Mouse (Mus musculus) brown adipose tissue, adult 24 weeks (tissue): ENCODE data around the gene Lrrc7. TPM values are rescaled to one million over a fixed set of nuclear protein-coding genes. Genes with fewer than 3 reads are reported as not detected.

Experiments used
- H3K27ac ChIP-seq: fragments of 200-500 bp; replicated peaks from 2 replicates; pipeline ENCODE4 v1.5.1; 2012; ENCODE audit warnings: low read depth, mild to moderate bottlenecking, low read length
- H3K4me1 ChIP-seq: fragments of 200-500 bp; 2 replicates; pipeline ENCODE4 v1.6.1; 2012; ENCODE audit warnings: low read length, mixed read lengths; ENCODE audit not compliant: control insufficient read depth, insufficient read depth, insufficient read length
- H3K4me3 ChIP-seq: fragments of 200-500 bp; 2 replicates; pipeline ENCODE4 v1.5.1; 2012; ENCODE audit warnings: low read depth, mild to moderate bottlenecking, low read length, moderate library complexity; ENCODE audit not compliant: insufficient read depth
- polyA plus RNA-seq: library from polyadenylated mRNA; stranded (reverse); fragments of >200 nt; gene quantifications from 2 replicates; pipeline ENCODE4 v1.2.4, GENCODE M21; 2012; ENCODE audit not compliant: missing spikeins, insufficient read depth, insufficient read length

Gene Lrrc7
- polyA plus RNA-seq = not detected in 2 replicates

DNA sequence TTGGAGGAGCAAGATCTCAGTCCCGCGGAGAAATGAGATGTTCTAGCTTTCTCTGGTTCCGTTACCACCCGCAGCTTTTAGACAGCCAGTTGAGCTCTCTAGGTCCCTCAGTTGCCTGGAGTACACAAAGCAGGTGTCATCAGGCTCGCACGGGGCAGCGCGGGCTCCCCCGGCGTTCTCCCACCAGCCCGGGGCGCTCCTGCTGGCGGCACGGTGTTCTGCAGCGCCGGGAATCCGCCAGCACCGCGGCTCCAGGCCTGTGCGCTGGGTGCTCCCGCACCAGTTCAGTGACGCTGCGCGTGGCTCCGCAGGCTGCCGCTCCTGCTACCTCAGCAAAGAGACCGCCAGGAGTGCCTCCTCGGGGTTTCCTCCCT, at the start of gene Lrrc7:
Gene Lrrc7, minus strand, starts transcription at position 235 of the 374 bp plus-strand sequence.
- Histone ChIP-seq H3K27ac (no peak within 1 kb of the TSS), H3K4me1 (no peaks in the 10 kb centered on the region), H3K4me3 (no peak within 1 kb of the TSS; the same call in 1 of the 2 replicates)

DNA sequence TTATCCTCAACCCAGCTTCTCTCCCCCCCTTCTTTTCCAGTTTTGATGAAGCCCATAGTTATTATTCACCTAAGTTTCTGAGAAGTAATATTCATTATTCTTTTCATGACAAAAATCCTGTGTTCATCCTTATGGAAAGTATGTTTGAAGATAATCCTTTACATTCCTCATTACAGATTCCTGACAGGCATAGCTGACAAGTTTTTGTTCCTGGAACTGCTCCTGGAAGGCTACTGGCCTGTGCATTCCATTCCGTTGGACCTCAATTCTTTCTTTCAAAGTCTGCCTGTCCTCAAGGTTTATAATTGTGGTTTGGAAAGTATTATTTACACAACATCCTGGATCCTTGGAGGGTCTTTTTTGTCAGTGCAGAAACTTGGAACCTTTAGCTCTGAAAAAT, 45.0 kb upstream of the Lrrc7 start:
- Histone ChIP-seq H3K4me1 (no peaks in the 10 kb centered on the region), H3K4me3 (no peak overlapping the region), H3K27ac (no peak overlapping the region)

DNA sequence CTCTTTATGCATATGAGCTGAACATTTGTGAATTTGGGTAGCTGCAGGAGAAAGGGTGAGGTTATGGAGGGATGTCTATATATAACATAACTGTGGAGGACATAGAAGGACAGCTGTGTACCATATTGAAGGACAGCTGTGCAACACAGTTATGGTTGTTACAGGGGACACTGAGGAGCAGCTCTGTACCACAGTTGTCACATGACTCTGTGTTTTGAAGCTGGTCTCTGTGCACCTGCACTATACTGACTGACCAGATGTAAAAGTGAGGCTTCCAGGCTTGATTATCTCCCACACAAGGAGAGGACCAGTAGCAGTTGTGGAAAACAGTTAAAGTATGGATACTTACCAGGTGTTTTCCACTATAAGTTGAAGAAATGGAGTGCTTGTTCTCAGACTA, 43.3 kb upstream of the Lrrc7 start:
- Histone ChIP-seq H3K4me3 (no peak overlapping the region), H3K4me1 (no peaks in the 10 kb centered on the region), H3K27ac (no peak overlapping the region)

DNA sequence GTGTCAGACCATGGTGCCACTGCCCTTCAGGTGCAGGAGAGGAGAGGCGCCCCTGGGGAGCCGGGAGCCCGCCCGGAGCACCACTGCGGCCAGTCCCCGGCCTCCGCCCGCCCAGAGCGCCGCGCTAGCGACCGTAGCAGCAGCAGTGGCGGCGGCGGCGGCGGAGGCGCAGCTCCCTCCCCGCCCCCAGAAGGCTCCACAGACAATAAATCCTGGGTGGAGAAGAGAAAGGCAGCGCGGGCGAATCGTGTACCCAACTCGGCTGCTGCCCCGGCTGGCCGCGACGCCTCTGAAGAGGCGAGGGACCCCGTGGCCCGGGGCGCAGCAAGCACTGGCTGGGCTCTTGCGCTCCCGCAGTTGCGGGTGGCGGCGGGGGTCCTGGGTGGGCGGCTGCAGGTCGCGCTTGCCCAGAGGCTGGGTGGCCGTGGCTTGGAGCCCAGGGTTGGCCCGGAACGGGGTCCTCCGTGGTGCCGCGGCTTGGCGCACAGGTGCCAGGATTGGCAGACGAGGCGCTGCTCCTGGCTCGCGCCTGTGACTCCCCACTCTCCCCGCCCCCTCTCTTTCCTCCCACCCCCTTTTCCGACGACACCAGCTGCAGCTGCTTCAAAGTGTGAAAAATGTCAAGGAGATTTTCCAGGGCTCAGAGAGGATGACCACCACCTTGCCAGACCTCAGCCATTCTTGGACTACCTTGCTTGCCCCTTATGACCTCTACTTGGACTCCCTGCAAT, 600 bp downstream of the Lrrc7 start:
- Histone ChIP-seq H3K4me1 (no peaks in the 10 kb centered on the region), H3K4me3 (no peak overlapping the region; the same call in 1 of the 2 replicates), H3K27ac (no peak overlapping the region)

DNA sequence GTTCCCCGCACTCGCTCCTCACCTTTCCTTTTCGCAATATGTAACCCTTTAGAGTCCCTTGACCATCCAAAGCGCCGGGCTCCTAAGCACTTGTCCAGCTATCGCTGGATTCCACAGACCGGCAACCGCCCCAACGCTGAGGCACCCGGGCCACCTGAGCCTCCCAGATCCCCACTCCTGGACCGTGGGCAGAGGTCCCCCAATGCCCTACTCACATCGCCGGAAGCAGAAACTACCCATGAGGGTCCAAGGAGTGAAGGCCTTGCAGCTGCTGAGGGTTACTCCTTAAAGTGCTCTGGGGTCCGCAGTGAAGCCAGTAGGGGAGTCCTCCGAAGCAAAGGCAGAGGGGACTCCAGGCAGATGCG, 1.1 kb downstream of the Lrrc7 start:
- Histone ChIP-seq H3K4me1 (no peaks in the 10 kb centered on the region), H3K27ac (no peak overlapping the region), H3K4me3 (no peak overlapping the region)

DNA sequence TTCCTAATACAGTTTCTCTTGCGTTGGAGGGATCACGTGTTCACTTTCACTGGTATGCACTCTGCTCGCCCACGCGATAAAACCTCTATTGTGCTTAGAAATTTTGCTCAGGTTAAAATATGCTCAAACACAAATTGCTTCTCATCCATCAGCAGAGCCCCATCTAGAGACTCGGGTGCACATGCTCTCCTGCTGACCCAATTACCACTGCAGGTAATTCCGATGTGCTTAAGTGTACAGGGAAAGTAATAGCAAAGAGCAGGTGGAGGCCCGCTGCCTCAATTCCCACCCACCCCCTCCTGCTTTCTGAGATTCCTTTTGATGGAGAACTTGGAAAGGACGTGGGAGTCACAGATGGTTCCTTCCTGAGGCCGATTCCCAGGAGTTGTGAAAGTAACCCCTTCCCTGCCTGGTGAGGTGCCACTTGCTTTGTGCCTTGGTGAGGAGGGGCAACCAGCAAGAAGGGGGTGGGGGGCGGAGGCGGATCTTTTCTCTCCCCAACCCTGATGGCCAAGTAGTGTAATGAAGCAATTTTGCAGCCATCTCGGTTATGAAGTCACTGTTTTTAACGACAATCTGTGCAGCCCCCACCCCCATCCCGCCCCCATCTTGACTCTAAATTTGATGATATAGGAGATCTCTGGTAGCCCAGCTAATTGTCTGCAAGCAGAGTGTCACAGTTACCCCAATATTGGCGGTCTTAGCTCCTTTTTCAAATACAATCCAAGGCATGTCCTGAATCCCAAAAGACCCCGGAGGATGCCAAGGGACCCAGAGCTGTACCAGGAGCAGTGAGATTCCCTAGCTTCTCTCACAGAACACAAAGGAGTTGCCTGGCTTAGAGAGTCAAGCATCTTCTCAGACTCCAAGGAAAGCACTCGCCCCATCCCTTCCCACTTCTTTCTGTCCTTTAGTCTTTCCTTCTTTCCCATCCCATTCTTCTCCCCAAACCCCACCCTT, 2.0 kb downstream of the Lrrc7 start:
- H3K4me3 ChIP-seq = no peak overlapping the region
- H3K4me1 ChIP-seq = no peaks in the 10 kb centered on the region
- H3K27ac ChIP-seq = no peak overlapping the region

DNA sequence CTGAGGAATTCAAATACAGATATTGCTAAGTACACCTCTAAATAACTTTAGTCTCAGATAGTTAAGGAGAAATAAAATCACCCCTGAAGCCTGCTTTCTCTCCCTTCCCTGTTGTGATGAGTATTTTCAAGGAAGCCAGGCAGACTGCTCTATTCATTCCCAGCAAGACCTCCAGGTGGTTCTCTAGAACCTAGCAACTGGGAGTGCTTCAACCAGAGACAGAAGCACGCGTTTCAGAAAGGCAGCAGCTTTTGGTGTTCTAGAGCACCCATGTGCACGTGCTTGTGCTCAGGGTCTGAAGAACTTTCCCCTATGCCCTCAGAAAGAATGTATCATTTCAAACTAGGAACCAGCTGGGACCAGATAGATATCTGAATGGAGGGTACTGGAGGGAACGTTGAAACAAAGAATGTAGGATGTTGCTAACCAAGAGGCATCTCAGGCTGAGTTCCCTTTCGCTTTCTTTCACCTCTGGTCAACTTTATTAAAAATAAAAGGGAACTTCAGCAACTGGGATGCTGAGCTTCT, 2.8 kb downstream of the Lrrc7 start:
- no peak overlapping the region for H3K27ac ChIP-seq
- no peak overlapping the region for H3K4me3 ChIP-seq
- no peaks in the 10 kb centered on the region for H3K4me1 ChIP-seq

DNA sequence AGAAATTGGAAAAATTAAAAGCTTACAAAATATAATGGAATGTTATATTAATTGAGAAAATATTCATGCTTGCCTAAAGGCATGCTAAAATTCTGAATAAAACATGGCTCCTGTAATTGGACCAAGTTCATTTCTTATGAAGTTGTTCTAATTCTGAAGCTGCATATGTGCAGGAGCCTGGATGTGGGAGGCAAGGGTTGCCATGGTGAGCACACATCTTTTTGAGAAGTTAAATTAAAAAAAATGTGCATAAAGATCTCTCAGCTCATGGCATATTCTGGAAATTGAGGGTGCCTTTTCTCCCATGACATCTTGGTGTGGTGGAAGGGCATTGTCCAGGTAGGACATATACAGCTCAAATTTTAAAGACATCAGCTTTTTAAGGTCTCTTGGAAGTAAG, 3.4 kb downstream of the Lrrc7 start:
- Histone ChIP-seq H3K4me1 (no peaks in the 10 kb centered on the region), H3K4me3 (no peak overlapping the region), H3K27ac (no peak overlapping the region)

DNA sequence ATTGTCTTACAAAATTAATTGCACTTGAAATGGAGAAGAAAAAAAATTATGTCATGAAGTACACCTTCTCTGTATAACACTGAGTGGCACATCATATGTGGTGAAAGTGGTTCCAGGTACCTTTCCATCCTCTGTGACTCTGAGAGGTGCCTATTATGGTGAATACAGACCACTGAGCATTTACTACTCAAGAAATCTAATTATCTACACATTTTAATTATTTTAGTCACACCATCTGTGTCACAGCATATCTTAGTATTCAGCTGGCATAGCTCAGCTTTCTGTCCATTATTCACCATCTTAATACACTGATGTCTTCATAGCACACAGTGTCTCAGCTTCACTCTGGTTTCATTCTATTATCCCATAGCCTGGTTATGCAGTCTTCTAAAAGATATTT, 7.7 kb downstream of the Lrrc7 start:
- no peaks in the 10 kb centered on the region for H3K4me1 ChIP-seq
- H3K27ac ChIP-seq = no peak overlapping the region
- no peak overlapping the region for H3K4me3 ChIP-seq

DNA sequence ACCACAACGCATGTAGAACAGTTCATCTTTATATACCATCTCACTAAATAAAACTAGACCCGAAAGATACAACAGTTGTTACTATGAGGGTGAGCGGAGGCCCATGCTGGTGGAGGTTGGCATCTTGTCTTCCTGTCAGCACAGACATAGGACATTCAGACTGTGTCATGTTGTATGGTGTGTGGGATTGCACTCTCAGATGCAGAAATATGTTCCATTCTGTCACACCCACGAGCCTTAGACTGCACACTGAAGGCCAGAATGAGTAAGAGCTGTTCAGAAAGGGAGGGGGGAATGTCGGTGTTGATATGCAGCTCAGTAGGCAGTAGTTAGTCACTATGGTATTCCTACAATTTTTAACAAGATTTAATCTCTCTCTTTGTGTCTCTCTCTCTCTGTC, 9.9 kb downstream of the Lrrc7 start:
- H3K4me3 ChIP-seq = no peak overlapping the region
- no peaks in the 10 kb centered on the region for H3K4me1 ChIP-seq
- H3K27ac ChIP-seq = no peak overlapping the region

DNA sequence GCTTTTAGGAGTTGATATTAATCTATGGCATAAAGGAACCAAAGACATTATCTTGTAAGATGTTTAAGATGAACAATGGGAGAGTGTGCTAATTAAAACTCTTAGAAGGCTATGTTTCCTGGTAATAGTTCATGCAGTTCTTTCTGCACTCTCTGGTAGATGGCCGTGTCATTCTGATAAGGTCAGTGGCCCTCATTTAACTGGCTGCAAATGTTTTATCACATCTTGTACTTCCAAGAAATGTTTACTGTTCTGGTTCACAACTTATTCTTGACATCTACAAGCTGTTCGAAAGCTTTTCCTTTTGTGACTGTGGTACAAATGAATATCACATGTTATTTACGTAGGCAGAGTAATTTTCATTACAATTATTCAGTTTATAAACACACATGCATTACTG, 18.5 kb downstream of the Lrrc7 start:
- H3K4me1 ChIP-seq = no peaks in the 10 kb centered on the region
- no peak overlapping the region for H3K4me3 ChIP-seq

DNA sequence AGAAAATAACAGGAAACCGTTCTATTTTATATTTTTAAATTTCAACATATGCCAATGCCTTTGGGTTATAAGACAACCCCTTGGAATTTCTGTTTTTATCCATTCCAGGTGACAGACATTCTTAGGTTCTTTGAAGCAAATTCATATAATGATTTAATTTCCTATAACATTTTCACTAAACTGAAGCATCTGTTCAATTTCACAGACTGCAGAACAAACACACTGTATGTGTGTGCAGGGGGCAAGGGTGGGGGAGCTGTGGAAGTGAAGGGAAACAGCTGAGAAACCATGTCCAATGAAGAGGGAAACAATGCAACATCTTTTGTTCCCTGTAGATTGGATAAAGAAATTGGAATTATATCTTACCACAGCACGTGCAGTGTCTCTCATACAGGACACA, 29.2 kb downstream of the Lrrc7 start:
- Histone ChIP-seq H3K4me3 (no peak overlapping the region), H3K4me1 (no peaks in the 10 kb centered on the region), H3K27ac (no peak overlapping the region)

More for the DNA sequence above, 18.5 kb downstream of the Lrrc7 start:
- H3K27ac ChIP-seq = no peak overlapping the region

DNA sequence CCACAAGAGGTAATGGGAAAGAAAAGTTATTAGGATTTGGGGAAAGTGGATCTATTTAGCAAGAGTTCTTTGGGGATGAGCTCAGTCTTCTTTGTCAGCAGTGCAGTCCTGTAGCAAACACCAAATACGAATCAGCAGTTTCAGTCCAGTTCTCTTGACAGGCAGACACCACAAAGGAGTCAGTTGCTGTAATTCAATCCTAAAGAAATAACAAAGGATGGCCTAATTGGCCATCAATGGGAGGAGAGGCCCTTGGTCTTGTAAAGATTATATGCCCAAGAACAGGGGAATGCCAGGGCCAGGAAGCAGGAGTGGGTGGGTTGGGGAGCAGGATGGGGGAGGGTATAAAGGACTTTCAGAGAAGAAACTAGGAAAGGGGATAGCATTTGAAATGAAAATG, 33.5 kb downstream of the Lrrc7 start:
- Histone ChIP-seq H3K27ac (no peak overlapping the region), H3K4me1 (no peaks in the 10 kb centered on the region)

DNA sequence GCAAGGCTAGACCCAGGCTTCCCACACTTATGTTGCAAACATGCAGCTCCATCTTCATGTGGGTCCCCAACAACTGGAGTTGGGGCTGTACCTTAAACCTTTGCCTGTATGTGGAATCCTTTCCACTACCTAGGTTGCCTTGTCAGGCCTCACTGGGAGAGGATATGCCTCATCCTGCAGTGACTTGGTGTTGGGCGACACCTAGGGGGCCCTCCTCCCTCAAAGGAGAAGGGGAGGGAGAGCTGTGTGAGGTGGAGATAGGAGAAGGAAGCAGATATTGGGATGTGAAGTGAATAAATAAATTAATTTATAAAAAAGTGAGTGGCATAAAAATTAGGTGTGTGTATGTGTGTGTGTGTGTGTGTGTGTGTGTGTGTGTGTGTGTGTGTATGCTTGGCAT, 68.3 kb downstream of the Lrrc7 start:
- H3K27ac ChIP-seq = no peak overlapping the region
- H3K4me1 ChIP-seq = no peaks in the 10 kb centered on the region
- no peak overlapping the region for H3K4me3 ChIP-seq

More for the DNA sequence above, 33.5 kb downstream of the Lrrc7 start:
- no peak overlapping the region for H3K4me3 ChIP-seq

DNA sequence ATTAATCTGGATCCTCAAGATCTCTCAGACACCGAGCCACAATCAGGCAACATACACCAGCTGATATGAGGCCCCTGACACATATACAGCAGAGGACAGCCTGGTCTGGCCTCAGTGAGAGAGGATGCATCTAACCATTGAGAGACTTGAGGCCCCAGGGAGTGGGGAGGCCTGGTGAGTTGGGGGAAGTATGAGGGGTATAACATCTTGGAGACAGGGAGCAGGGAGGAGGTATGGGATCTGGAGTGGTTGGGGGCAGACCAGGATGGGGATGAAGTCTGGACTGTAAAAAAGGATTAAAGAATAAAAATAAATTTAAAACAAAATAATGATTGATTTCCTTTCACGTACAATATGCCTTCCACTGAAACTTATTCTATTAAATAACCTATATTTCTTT, 82.3 kb downstream of the Lrrc7 start:
- Histone ChIP-seq H3K4me3 (no peak overlapping the region), H3K4me1 (no peaks in the 10 kb centered on the region), H3K27ac (no peak overlapping the region)
